Mouse (Mus musculus): ENCODE measurements around the gene C77080. TPM values are rescaled to one million over a fixed set of nuclear protein-coding genes. Genes with fewer than 3 reads are reported as not detected.
A peak's percentile ranks its signal among the peaks of the same experiment; 100 is the strongest.

C77080 gene
- polyA plus RNA-seq, 1 experiment from 2014 or later: 7.8 TPM

- Histone ChIP-seq H3K9me3 (ENCODE audit: control insufficient read depth, low read length) (no peaks in the 10 kb centered on the region), H3K27me3 (ENCODE audit: control insufficient read depth, insufficient read depth, low read length) (no peaks in the 10 kb centered on the region), H3K36me3 (ENCODE audit: control insufficient read depth, insufficient read depth, low read length) (no peaks in the 10 kb centered on the region), H3K9ac (ENCODE audit: low read depth, low read length) (peak overlapping the region; percentile 71), H3K27ac (ENCODE audit: low read depth, low read length) (peak overlapping the region; percentile 53; the same call in 1 of the 2 replicates), H3K4me1 (ENCODE audit: control insufficient read depth, insufficient read depth, low read length) (peaks cover 43% of the 10 kb centered on the region), H3K4me3 (ENCODE audit: low read length) (peak overlapping the region; percentile 68), H3K4me2 (replicated peaks; ENCODE audit: low read depth, low read length) (peak overlapping the region; percentile 78)
- ATAC-seq (ENCODE audit: low FRiP score, low TSS enrichment): peak; percentile 51
- 0% methylated on average over 20 of the region's 23 CpGs for WGBS
Observed at GRCm38 (mm10) chr4:129238579-129239016, 22.6 kb downstream of the C77080 start.

DNA sequence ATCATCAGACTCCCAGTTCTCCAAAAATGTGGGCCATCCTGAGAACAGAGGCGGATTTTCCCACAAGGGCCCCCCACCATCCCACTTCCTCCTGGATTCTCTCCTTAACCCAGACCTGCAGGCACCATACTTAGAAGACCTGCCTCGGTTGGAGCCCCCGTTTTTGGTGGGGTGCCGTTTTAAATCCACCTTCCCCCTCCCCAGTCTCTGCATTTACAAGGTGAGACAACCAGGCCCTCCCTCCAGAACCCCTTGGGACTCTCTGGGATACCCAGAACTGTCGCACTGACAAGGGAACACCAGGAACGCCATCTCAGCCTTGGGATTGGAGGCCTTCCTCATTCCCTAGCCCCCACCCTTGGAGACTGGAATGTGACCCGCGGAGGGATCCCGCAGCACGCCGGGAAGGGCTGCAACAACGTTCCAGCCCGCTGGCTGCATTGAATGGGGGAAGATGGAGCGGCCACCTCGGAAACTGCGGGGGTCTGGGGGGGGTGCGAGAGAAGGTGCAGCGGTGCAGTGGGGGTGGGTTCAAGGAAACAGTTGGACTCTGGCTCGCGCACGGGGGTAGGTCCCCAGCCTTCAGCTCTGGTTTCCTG, 23.3 kb downstream of the C77080 start:
- no peaks in the 10 kb centered on the region for H3K27me3 ChIP-seq (ENCODE audit: control insufficient read depth, insufficient read depth, low read length)
- peak overlapping the region; percentile 71; the same call in 1 of the 2 replicates for H3K9ac ChIP-seq (ENCODE audit: low read depth, low read length)
- H3K4me3 ChIP-seq (ENCODE audit: low read length): peak overlapping the region; percentile 68
- peak overlapping the region; percentile 78 for H3K4me2 ChIP-seq (replicated peaks; ENCODE audit: low read depth, low read length)
- peak overlapping the region; percentile 53; the same call in 1 of the 2 replicates for H3K27ac ChIP-seq (ENCODE audit: low read depth, low read length)
- no peaks in the 10 kb centered on the region for H3K36me3 ChIP-seq (ENCODE audit: control insufficient read depth, insufficient read depth, low read length)
- WGBS: 7% methylated on average over 21 of the region's 21 CpGs
- H3K4me1 ChIP-seq (ENCODE audit: control insufficient read depth, insufficient read depth, low read length): peaks cover 44% of the 10 kb centered on the region
- no peaks in the 10 kb centered on the region for H3K9me3 ChIP-seq (ENCODE audit: control insufficient read depth, low read length)
- peak; percentile 11; the same call in 1 of the 2 replicates for ATAC-seq (ENCODE audit: low FRiP score, low TSS enrichment)

DNA sequence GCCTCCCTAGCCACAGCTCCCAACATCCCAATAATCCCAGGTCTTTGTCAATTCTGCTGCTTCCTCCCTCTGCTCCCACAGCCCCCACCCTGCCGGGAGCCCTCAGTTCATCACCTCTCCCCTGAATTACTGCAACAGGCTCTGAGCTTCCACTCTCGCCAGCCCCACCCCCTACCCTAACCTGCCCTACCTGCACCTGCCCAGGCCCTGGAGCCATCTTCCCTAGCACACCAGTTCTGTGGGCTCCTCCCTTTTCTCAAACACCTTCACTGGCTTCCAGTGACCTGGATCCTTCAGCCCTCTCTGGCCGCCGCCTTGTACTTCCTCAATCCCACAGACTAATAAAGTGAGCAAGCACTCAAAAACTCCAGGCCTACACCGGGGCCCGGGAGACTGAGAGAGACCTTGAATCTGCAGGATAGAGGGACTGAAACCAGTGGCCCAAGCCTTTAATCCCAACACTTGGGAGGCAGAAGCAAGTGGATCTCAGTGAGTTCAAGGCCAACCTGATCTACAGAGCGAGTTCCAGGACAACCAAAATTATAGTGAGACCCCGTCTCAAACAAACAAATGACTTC, 24.9 kb downstream of the C77080 start:
- WGBS: 74% methylated on average over 8 of the region's 8 CpGs
- no peak for ATAC-seq (ENCODE audit: low FRiP score, low TSS enrichment)
- Histone ChIP-seq H3K4me3 (ENCODE audit: low read length) (no peak overlapping the region), H3K4me1 (ENCODE audit: control insufficient read depth, insufficient read depth, low read length) (peaks cover 45% of the 10 kb centered on the region), H3K27ac (ENCODE audit: low read depth, low read length) (no peak overlapping the region), H3K9ac (ENCODE audit: low read depth, low read length) (no peak overlapping the region), H3K27me3 (ENCODE audit: control insufficient read depth, insufficient read depth, low read length) (no peaks in the 10 kb centered on the region), H3K36me3 (ENCODE audit: control insufficient read depth, insufficient read depth, low read length) (no peaks in the 10 kb centered on the region), H3K4me2 (replicated peaks; ENCODE audit: low read depth, low read length) (no peak overlapping the region; the same call in 1 of the 2 replicates), H3K9me3 (ENCODE audit: control insufficient read depth, low read length) (no peaks in the 10 kb centered on the region)

- H3K27ac ChIP-seq (ENCODE audit: low read depth, low read length): no peak overlapping the region
- peaks cover 51% of the 10 kb centered on the region for H3K4me1 ChIP-seq (ENCODE audit: control insufficient read depth, insufficient read depth, low read length)
- no peak for ATAC-seq (ENCODE audit: low FRiP score, low TSS enrichment)
- H3K36me3 ChIP-seq (ENCODE audit: control insufficient read depth, insufficient read depth, low read length): no peaks in the 10 kb centered on the region
- H3K27me3 ChIP-seq (ENCODE audit: control insufficient read depth, insufficient read depth, low read length): no peaks in the 10 kb centered on the region
- peak overlapping the region; percentile 12; the same call in 1 of the 2 replicates for H3K4me2 ChIP-seq (replicated peaks; ENCODE audit: low read depth, low read length)
- no peak overlapping the region for H3K9ac ChIP-seq (ENCODE audit: low read depth, low read length)
- no peak overlapping the region for H3K4me3 ChIP-seq (ENCODE audit: low read length)
- H3K9me3 ChIP-seq (ENCODE audit: control insufficient read depth, low read length): no peaks in the 10 kb centered on the region
- WGBS: 85% methylated on average over 3 of the region's 3 CpGs
Observed at GRCm38 (mm10) chr4:129235147-129235546, 26.1 kb downstream of the C77080 start.

- no peak overlapping the region for H3K9ac ChIP-seq (ENCODE audit: low read depth, low read length)
- WGBS: 56% methylated on average over 7 of the region's 7 CpGs
- H3K27ac ChIP-seq (ENCODE audit: low read depth, low read length): peak overlapping the region; percentile 20; the same call in 1 of the 2 replicates
- ATAC-seq (ENCODE audit: low FRiP score, low TSS enrichment): no peak
- H3K27me3 ChIP-seq (ENCODE audit: control insufficient read depth, insufficient read depth, low read length): no peaks in the 10 kb centered on the region
- H3K4me2 ChIP-seq (replicated peaks; ENCODE audit: low read depth, low read length): no peak overlapping the region
- H3K36me3 ChIP-seq (ENCODE audit: control insufficient read depth, insufficient read depth, low read length): no peaks in the 10 kb centered on the region
- no peak overlapping the region for H3K4me3 ChIP-seq (ENCODE audit: low read length)
- peaks cover 48% of the 10 kb centered on the region for H3K4me1 ChIP-seq (ENCODE audit: control insufficient read depth, insufficient read depth, low read length)
- no peaks in the 10 kb centered on the region for H3K9me3 ChIP-seq (ENCODE audit: control insufficient read depth, low read length)
Observed at GRCm38 (mm10) chr4:129234488-129234887, 26.7 kb downstream of the C77080 start.

DNA sequence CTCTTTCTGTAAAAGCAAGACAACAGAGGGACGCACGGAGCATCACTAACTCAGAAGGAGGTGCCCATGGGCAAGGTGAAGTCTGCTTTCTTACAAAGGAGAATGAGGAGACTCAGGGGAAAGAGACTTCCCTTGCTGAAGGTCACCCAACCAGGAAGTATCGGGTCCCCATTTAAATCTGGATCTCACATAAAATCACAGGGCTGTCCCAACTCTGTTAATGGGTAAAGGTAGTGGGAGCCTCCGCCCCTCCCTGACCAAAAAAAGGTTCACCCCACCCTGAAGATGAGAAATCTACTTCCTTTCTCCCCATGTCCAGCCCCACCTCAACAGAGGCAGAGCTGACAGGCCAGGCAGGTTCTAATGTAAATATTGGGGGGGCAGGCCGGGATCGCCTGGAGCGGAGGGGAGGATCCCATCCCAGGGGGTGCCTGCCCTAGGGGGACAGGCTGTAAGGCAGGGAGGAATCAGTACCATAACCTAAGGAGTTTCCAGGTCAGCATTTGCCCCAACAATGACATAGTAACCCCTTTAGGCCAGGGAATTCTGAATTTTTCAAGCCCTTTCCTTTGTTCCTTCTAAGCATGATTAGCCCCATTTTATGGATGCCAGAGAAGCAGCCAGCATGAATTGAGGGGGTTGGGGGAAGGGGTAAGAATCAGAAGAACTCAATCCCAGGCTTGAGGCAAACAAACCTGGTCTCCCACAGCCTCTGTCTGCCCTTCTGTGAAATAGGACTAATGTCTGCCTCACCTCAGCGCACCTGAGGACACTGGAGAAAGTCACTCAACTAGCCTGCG, 28.4 kb downstream of the C77080 start:
- Histone ChIP-seq H3K27me3 (ENCODE audit: control insufficient read depth, insufficient read depth, low read length) (no peaks in the 10 kb centered on the region), H3K9ac (ENCODE audit: low read depth, low read length) (0 out of 2 replicates have a peak overlapping the region, but pooled peaks have one; percentile 8), H3K9me3 (ENCODE audit: control insufficient read depth, low read length) (no peaks in the 10 kb centered on the region), H3K4me1 (ENCODE audit: control insufficient read depth, insufficient read depth, low read length) (peaks cover 53% of the 10 kb centered on the region), H3K4me2 (replicated peaks; ENCODE audit: low read depth, low read length) (no peak overlapping the region), H3K36me3 (ENCODE audit: control insufficient read depth, insufficient read depth, low read length) (no peaks in the 10 kb centered on the region), H3K27ac (ENCODE audit: low read depth, low read length) (peak overlapping the region; percentile 24; the same call in 1 of the 2 replicates), H3K4me3 (ENCODE audit: low read length) (no peak overlapping the region)
- WGBS: 64% methylated on average over 9 of the region's 9 CpGs
- ATAC-seq (ENCODE audit: low FRiP score, low TSS enrichment): no peak

DNA sequence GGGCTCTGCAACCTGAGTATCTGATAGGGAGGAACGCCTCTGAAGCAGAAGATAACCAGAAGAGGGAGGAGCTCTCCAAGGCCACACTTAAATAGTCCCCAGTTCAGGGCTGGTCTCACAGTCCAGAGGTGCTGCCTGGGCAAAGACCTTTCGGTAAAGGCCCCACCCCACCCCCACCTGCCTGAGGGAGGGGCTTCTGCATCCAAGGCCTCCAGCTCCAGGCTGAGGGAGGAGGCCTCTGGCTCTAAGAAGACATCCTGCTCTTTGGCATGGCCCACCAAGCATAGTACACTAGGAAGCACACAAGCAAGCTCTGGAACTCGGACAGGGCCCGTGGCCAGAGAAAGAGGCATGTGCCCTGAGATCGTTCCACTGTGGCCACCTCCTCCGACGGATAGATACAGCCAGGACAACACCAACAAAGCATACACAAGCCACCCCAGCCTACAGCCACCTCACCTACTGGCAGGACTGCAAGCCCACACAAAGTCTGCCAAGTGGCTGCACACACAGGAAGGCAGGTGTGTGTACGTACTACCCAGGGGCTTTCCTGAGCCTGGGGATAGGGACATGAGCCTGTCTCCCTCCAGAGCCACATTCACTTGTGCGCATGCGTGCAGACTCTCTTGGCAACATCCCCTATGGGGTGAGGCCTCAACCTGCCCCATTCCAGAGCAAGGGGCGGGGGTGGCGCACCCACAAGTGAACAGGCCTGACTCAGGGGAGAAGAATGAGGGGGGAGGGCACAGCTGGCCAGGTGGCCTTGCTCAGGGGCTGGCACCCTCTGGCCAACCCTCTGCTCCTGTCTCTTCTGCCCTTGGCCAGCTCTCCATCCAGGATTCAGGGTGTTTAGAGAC, 29.4 kb downstream of the C77080 start:
- Histone ChIP-seq H3K4me3 (ENCODE audit: low read length) (no peak overlapping the region), H3K36me3 (ENCODE audit: control insufficient read depth, insufficient read depth, low read length) (no peaks in the 10 kb centered on the region), H3K4me1 (ENCODE audit: control insufficient read depth, insufficient read depth, low read length) (peaks cover 55% of the 10 kb centered on the region), H3K9me3 (ENCODE audit: control insufficient read depth, low read length) (no peaks in the 10 kb centered on the region), H3K27me3 (ENCODE audit: control insufficient read depth, insufficient read depth, low read length) (no peaks in the 10 kb centered on the region), H3K27ac (ENCODE audit: low read depth, low read length) (peak overlapping the region; percentile 24; the same call in 1 of the 2 replicates), H3K9ac (ENCODE audit: low read depth, low read length) (no peak overlapping the region), H3K4me2 (replicated peaks; ENCODE audit: low read depth, low read length) (no peak overlapping the region)
- 0 out of 2 replicates have a peak, but pooled peaks have one; percentile 10 for ATAC-seq (ENCODE audit: low FRiP score, low TSS enrichment)
- WGBS: 60% methylated on average over 12 of the region's 12 CpGs

- Histone ChIP-seq H3K27me3 (ENCODE audit: control insufficient read depth, insufficient read depth, low read length) (no peaks in the 10 kb centered on the region), H3K4me3 (ENCODE audit: low read length) (no peak overlapping the region), H3K4me2 (replicated peaks; ENCODE audit: low read depth, low read length) (no peak overlapping the region), H3K36me3 (ENCODE audit: control insufficient read depth, insufficient read depth, low read length) (no peaks in the 10 kb centered on the region), H3K4me1 (ENCODE audit: control insufficient read depth, insufficient read depth, low read length) (peaks cover 60% of the 10 kb centered on the region), H3K9me3 (ENCODE audit: control insufficient read depth, low read length) (no peaks in the 10 kb centered on the region), H3K27ac (ENCODE audit: low read depth, low read length) (peak overlapping the region; percentile 9; the same call in 1 of the 2 replicates), H3K9ac (ENCODE audit: low read depth, low read length) (no peak overlapping the region)
- 63% methylated on average over 8 of the region's 8 CpGs for WGBS
- ATAC-seq (ENCODE audit: low FRiP score, low TSS enrichment): no peak
Observed at GRCm38 (mm10) chr4:129230926-129231325, 30.3 kb downstream of the C77080 start.

All from kidney, embryonic 14.5 days (tissue).